Mouse (Mus musculus) heart, adult 2 months (tissue): ENCODE data around the gene Tnip2. TPM values are rescaled to one million over a fixed set of nuclear protein-coding genes. Genes with fewer than 3 reads are reported as not detected.
A peak's percentile ranks its signal among the peaks of the same experiment; 100 is the strongest.

Experiments used
- DNase-seq, 2 experiments: peaks; one replicate each; pipeline ENCODE4 v3.0.0; 2021
- H3K27ac ChIP-seq: fragments of 200-600 bp; 2 replicates; pipeline ENCODE4 v1.8.1; 2022
- H3K27me3 ChIP-seq: fragments of 200-500 bp; 2 replicates; pipeline ENCODE4 v1.6.1; 2012; ENCODE audit warnings: mild to moderate bottlenecking, low read length, inconsistent platforms, mixed read lengths; ENCODE audit not compliant: control insufficient read depth, insufficient read depth
- H3K36me3 ChIP-seq: fragments of 200-500 bp; 2 replicates; pipeline ENCODE4 v1.6.1; 2012; ENCODE audit warnings: low read length, inconsistent platforms; ENCODE audit not compliant: control insufficient read depth, insufficient read depth
- H3K4me1 ChIP-seq: fragments of 200-500 bp; 2 replicates; pipeline ENCODE4 v1.6.1; 2011; ENCODE audit warnings: low read length; ENCODE audit not compliant: control insufficient read depth, insufficient read depth
- H3K4me3 ChIP-seq: fragments of 200-600 bp; 2 replicates; pipeline ENCODE4 v1.8.1; 2022
- H3K79me2 ChIP-seq: fragments of 200-500 bp; replicated peaks from 2 replicates; pipeline ENCODE4 v1.6.1; 2012; ENCODE audit warnings: mild to moderate bottlenecking, inconsistent platforms, low read length, moderate library complexity, mixed read lengths; ENCODE audit not compliant: control insufficient read depth, insufficient read depth
- H3K9ac ChIP-seq: fragments of 200-500 bp; 2 replicates; pipeline ENCODE4 v1.6.1; 2012; ENCODE audit warnings: low read depth, mild to moderate bottlenecking, control low read depth, inconsistent platforms, low read length, mixed read lengths
- CTCF ChIP-seq: fragments of 200-600 bp; IDR thresholded peaks from 2 replicates; pipeline ENCODE4 v1.8.1; 2022; ENCODE audit warnings: antibody characterized with exemption, mild to moderate bottlenecking, moderate library complexity
- EP300 ChIP-seq: fragments of 200-500 bp; IDR thresholded peaks from 2 replicates; pipeline ENCODE4 v1.6.1; 2011; ENCODE audit warnings: low read depth, low read length, control low read depth; ENCODE audit not compliant: insufficient read depth
- POLR2A ChIP-seq: fragments of 200-500 bp; IDR thresholded peaks from 2 replicates; pipeline ENCODE4 v1.6.1; 2011; ENCODE audit warnings: mild to moderate bottlenecking, low read depth, low read length, control low read depth; ENCODE audit not compliant: insufficient read depth
- WGBS: fragments of 180-500 bp; shearing (Covaris S2); methylation state at CpG from one replicate; pipeline ENCODE4 v1.1.7; 2018; 5-methylcytosine and 5-hydroxymethylcytosine counted together
- intact Hi-C: fragments of 180-260 bp; cut with DNase I; formaldehyde crosslinking; loops from one replicate; pipeline ENCODE4 v1.15.1; 2025
- polyA plus RNA-seq: library from polyadenylated mRNA; depleted of rRNA; stranded (reverse); fragments of >200 nt; gene quantifications from 2 replicates; pipeline ENCODE4 v1.2.3, GENCODE M21; 2012
- total RNA-seq, 2 experiments: library from RNA; stranded (reverse); gene quantifications; 2 replicates each; pipeline ENCODE4 v1.2.3; 2021

Tnip2 gene
- total and polyA plus RNA-seq, 3 experiments = 5.9 to 12.5 (median 6.7) TPM

GRCm38 (mm10) chr5:34534776-34535581 is 21.2 kb upstream of the Tnip2 start:
- no peaks in the 10 kb centered on the region for H3K36me3 ChIP-seq
- H3K9ac ChIP-seq = no peak overlapping the region
- 44% methylated on average over 5 of the region's 5 CpGs for WGBS
- H3K27me3 ChIP-seq = no peaks in the 10 kb centered on the region
- H3K4me1 ChIP-seq = peaks cover 2% of the 10 kb centered on the region
- intact Hi-C loops = no loop called here
- no peak overlapping the region for H3K4me3 ChIP-seq
- TF ChIP-seq EP300 (no peak), POLR2A (no peak), CTCF (no peak)
- peak in 1 of 2 experiments; percentile 58 for DNase-seq
- H3K27ac ChIP-seq = no peak overlapping the region; the same call in 1 of the 2 replicates
- H3K79me2 ChIP-seq = no peaks in the 10 kb centered on the region

GRCm38 (mm10) chr5:34533820-34534219 is 20.0 kb upstream of the Tnip2 start:
- WGBS = 56% methylated on average over 3 of the region's 3 CpGs
- Histone ChIP-seq H3K79me2 (no peaks in the 10 kb centered on the region), H3K36me3 (no peaks in the 10 kb centered on the region), H3K9ac (no peak overlapping the region), H3K4me3 (no peak overlapping the region), H3K4me1 (peaks cover 2% of the 10 kb centered on the region), H3K27me3 (no peaks in the 10 kb centered on the region), H3K27ac (peak overlapping the region; percentile 31; the same call in 1 of the 2 replicates)
- peak in 1 of 2 experiments; percentile 68 for DNase-seq
- no peak for TF ChIP-seq POLR2A
- TF ChIP-seq EP300 = no peak
- no peak for TF ChIP-seq CTCF
- intact Hi-C loops = no loop called here

- peaks cover 2% of the 10 kb centered on the region for H3K4me1 ChIP-seq
- H3K9ac ChIP-seq = no peak overlapping the region
- H3K36me3 ChIP-seq = no peaks in the 10 kb centered on the region
- no peak overlapping the region for H3K4me3 ChIP-seq
- intact Hi-C loops = no loop called here
- WGBS = 77% methylated on average over 5 of the region's 5 CpGs
- no peak for DNase-seq
- TF ChIP-seq POLR2A (no peak), CTCF (no peak), EP300 (no peak)
- no peak overlapping the region for H3K27ac ChIP-seq
- H3K27me3 ChIP-seq = no peaks in the 10 kb centered on the region
- no peaks in the 10 kb centered on the region for H3K79me2 ChIP-seq
Measured at GRCm38 (mm10) chr5:34533066-34533465, 19.3 kb upstream of the Tnip2 start.

- peaks cover 2% of the 10 kb centered on the region for H3K4me1 ChIP-seq
- no peak for DNase-seq
- H3K36me3 ChIP-seq = no peaks in the 10 kb centered on the region
- no peaks in the 10 kb centered on the region for H3K79me2 ChIP-seq
- H3K9ac ChIP-seq = no peak overlapping the region
- intact Hi-C loops = no loop called here
- H3K27ac ChIP-seq = no peak overlapping the region
- H3K4me3 ChIP-seq = no peak overlapping the region
- WGBS = 47% methylated on average over 4 of the region's 4 CpGs
- H3K27me3 ChIP-seq = no peaks in the 10 kb centered on the region
- TF ChIP-seq POLR2A = no peak
- no peak for TF ChIP-seq EP300
Measured at GRCm38 (mm10) chr5:34530687-34531086, 16.9 kb upstream of the Tnip2 start.

- Histone ChIP-seq H3K9ac (no peak overlapping the region), H3K27ac (no peak overlapping the region), H3K79me2 (no peaks in the 10 kb centered on the region), H3K27me3 (no peaks in the 10 kb centered on the region), H3K4me3 (no peak overlapping the region), H3K36me3 (no peaks in the 10 kb centered on the region), H3K4me1 (no peaks in the 10 kb centered on the region; the same call in none of the 2 replicates)
- WGBS = 84% methylated on average over 5 of the region's 5 CpGs
- TF ChIP-seq CTCF (no peak), EP300 (no peak), POLR2A (no peak)
- DNase-seq = no peak
- intact Hi-C loops = no loop called here
Measured at GRCm38 (mm10) chr5:34530116-34530515, 16.3 kb upstream of the Tnip2 start.

- WGBS = 63% methylated on average over 5 of the region's 5 CpGs
- Histone ChIP-seq H3K4me3 (no peak overlapping the region), H3K36me3 (no peaks in the 10 kb centered on the region), H3K79me2 (no peaks in the 10 kb centered on the region), H3K9ac (no peak overlapping the region), H3K4me1 (no peaks in the 10 kb centered on the region; the same call in none of the 2 replicates), H3K27ac (no peak overlapping the region), H3K27me3 (no peaks in the 10 kb centered on the region)
- intact Hi-C loops = no loop called here
- no peak for TF ChIP-seq EP300
- no peak for TF ChIP-seq CTCF
- TF ChIP-seq POLR2A = no peak
- no peak for DNase-seq
Measured at GRCm38 (mm10) chr5:34528724-34529123, 14.9 kb upstream of the Tnip2 start.
